Mouse (Mus musculus): Measurements from ENCODE around the gene Cbfa2t2. TPM values are rescaled to one million over a fixed set of nuclear protein-coding genes. Genes with fewer than 3 reads are reported as not detected.
A peak's percentile ranks its signal among the peaks of the same experiment; 100 is the strongest.

Cbfa2t2 gene
- total and polyA plus RNA-seq, 2 experiments, result 4.3 to 7.3 TPM

DNA sequence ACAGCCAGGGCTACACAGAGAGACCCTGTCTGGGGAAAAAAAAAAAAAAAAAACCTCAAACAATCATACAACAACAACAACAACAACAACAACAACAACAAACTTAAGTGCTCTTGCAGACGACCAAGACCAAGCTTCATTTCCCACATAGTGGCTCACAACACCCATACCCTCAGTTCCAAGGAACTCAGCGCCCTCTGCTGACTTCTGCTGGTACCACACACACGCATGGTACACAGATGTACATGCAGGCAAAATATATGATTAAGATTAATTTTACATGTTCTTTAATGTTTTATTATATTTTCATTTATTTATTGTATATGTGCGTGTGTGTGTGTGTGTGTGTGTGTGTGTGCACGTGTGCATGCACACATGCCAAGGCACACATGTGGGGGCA lies 150.1 kb downstream of the Cbfa2t2 start:
- Histone ChIP-seq H3K9ac (ENCODE audit: low read depth, low read length) (no peak overlapping the region), H3K4me3 (ENCODE audit: insufficient read depth, low read depth, low read length) (no peak overlapping the region), H3K27me3 (ENCODE audit: control insufficient read depth, insufficient read depth, low read length) (no peaks in the 10 kb centered on the region), H3K36me3 (ENCODE audit: control insufficient read depth, insufficient read depth, low read length) (peaks cover 34% of the 10 kb centered on the region; the same call in 1 of the 2 replicates), H3K79me2 (ENCODE audit: control insufficient read depth, insufficient read depth, low read length) (no peaks in the 10 kb centered on the region), H3K4me1 (ENCODE audit: control insufficient read depth, insufficient read depth, low read length) (0 out of 2 replicates have a peak, but pooled peaks cover 2% of the 10 kb centered on the region), H3K27ac (replicated peaks; ENCODE audit: insufficient read depth, low read depth, low read length) (no peak overlapping the region)
- TF ChIP-seq POLR2A (IDR thresholded peaks at IDR 0.05; ENCODE audit: extremely low read depth, insufficient read depth, low read length), result no peak
- peak; percentile 60; the same call in 1 of the 2 replicates for TF ChIP-seq CTCF (IDR thresholded peaks at IDR 0.05; ENCODE audit: low read depth, low read length)
- WGBS, result 79% methylated on average over 5 of the region's 5 CpGs
- no peak for DNase-seq (ENCODE audit: extremely low read depth, low read depth, low spot score)

Other genes starting within 250 kb of the Cbfa2t2 start
- not detected in 2 replicates for gene Bpifb1, start 245.7 kb upstream of the Cbfa2t2 start, total RNA-seq (2014; rRNA removed)
- gene Bpifb1, start 245.7 kb upstream of the Cbfa2t2 start, polyA plus RNA-seq (2012; rRNA removed), result not detected in 2 replicates
- not detected in 2 replicates for gene Bpifb5, start 212.7 kb upstream of the Cbfa2t2 start, total RNA-seq (2014; rRNA removed)
- not detected in 2 replicates for gene Bpifb5, start 212.7 kb upstream of the Cbfa2t2 start, polyA plus RNA-seq (2012; rRNA removed)
- gene Bpifb9a, start 178.6 kb upstream of the Cbfa2t2 start, total RNA-seq (2014; rRNA removed), result not detected in 2 replicates
- gene Bpifb9a, start 178.6 kb upstream of the Cbfa2t2 start, polyA plus RNA-seq (2012; rRNA removed), result not detected in 2 replicates
- not detected in 2 replicates for gene Bpifb9b, start 129.3 kb upstream of the Cbfa2t2 start, total RNA-seq (2014; rRNA removed)
- not detected in 2 replicates for gene Bpifb9b, start 129.3 kb upstream of the Cbfa2t2 start, polyA plus RNA-seq (2012; rRNA removed)
- 21.8 and 28.8 TPM in 2 replicates for gene Cdk5rap1, start 63.5 kb upstream of the Cbfa2t2 start, total RNA-seq (2014; rRNA removed)
- 10.5 and 11.0 TPM in 2 replicates for gene Cdk5rap1, start 63.5 kb upstream of the Cbfa2t2 start, polyA plus RNA-seq (2012; rRNA removed)
- 10.3 and 11.3 TPM in 2 replicates for gene Snta1, start 28.4 kb upstream of the Cbfa2t2 start, total RNA-seq (2014; rRNA removed)
- 21.4 and 24.7 TPM in 2 replicates for gene Snta1, start 28.4 kb upstream of the Cbfa2t2 start, polyA plus RNA-seq (2012; rRNA removed)
- not detected in 2 replicates for gene 1700003F12Rik, start 110.6 kb downstream of the Cbfa2t2 start, total RNA-seq (2014; rRNA removed)
- 0.54 TPM in 2 replicates for gene 1700003F12Rik, start 110.6 kb downstream of the Cbfa2t2 start, polyA plus RNA-seq (2012; rRNA removed)
- 0.09 and 0.13 TPM in 2 replicates for gene Actl10, start 115.3 kb downstream of the Cbfa2t2 start, total RNA-seq (2014; rRNA removed)
- gene Actl10, start 115.3 kb downstream of the Cbfa2t2 start, polyA plus RNA-seq (2012; rRNA removed), result not detected in 2 replicates
- 0.09 and 0.13 TPM in 2 replicates for gene Necab3, start 122.4 kb downstream of the Cbfa2t2 start, total RNA-seq (2014; rRNA removed)
- 0.09 TPM in 1 of 2 replicates, not detected in the other for gene Necab3, start 122.4 kb downstream of the Cbfa2t2 start, polyA plus RNA-seq (2012; rRNA removed)
- gene E2f1, start 133.4 kb downstream of the Cbfa2t2 start, total RNA-seq (2014; rRNA removed), result 1.1 and 2.3 TPM in 2 replicates
- gene E2f1, start 133.4 kb downstream of the Cbfa2t2 start, polyA plus RNA-seq (2012; rRNA removed), result 2.4 and 3.8 TPM in 2 replicates
- gene Pxmp4, start 167.2 kb downstream of the Cbfa2t2 start, total RNA-seq (2014; rRNA removed), result 39.9 and 51.1 TPM in 2 replicates
- gene Pxmp4, start 167.2 kb downstream of the Cbfa2t2 start, polyA plus RNA-seq (2012; rRNA removed), result 127 and 134 TPM in 2 replicates
- gene Zfp341, start 176.8 kb downstream of the Cbfa2t2 start, total RNA-seq (2014; rRNA removed), result 0.18 and 1.0 TPM in 2 replicates
- 3.2 TPM in 2 replicates for gene Zfp341, start 176.8 kb downstream of the Cbfa2t2 start, polyA plus RNA-seq (2012; rRNA removed)
- gene 4930519P11Rik, start 177.0 kb downstream of the Cbfa2t2 start, total RNA-seq (2014; rRNA removed), result not detected in 2 replicates
- gene 4930519P11Rik, start 177.0 kb downstream of the Cbfa2t2 start, polyA plus RNA-seq (2012; rRNA removed), result 0.37 TPM in 1 of 2 replicates, not detected in the other
- 54.4 and 57.7 TPM in 2 replicates for gene Chmp4b, start 215.2 kb downstream of the Cbfa2t2 start, total RNA-seq (2014; rRNA removed)
- 37.6 and 37.8 TPM in 2 replicates for gene Chmp4b, start 215.2 kb downstream of the Cbfa2t2 start, polyA plus RNA-seq (2012; rRNA removed)

Data from liver, adult 2 months (tissue).